Mouse (Mus musculus): ENCODE measurements around the gene Srrm4. TPM values are rescaled to one million over a fixed set of nuclear protein-coding genes. Genes with fewer than 3 reads are reported as not detected.

The Srrm4 gene
- polyA plus RNA-seq, 1 experiment from 2014 or later = 1.0 TPM

DNA sequence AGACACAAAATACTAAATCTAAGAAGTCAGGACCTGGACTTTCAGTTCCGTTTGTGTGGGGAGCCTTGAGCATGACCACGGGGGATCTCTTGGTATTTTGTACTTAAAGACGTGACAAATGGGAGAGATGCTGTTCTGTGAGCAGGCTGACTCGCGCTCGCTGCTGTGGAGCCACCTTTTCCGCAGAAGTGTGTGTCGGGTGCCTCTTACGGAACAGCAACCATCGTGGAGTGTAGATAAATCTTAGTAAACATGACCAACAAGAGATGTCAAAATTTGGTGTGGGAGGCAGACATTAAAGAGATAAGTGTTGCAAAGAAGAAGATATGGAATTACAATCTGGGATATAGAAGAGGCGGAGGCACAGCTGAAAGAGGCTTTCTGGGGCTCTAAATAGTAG, 69.3 kb downstream of the Srrm4 start:
- no peak overlapping the region for H3K9ac ChIP-seq (replicated peaks)
- no peak overlapping the region for H3K4me3 ChIP-seq (ENCODE audit: low read depth, low read length)
- H3K4me1 ChIP-seq (ENCODE audit: insufficient read depth) = no peaks in the 10 kb centered on the region
- H3K4me2 ChIP-seq (ENCODE audit: low read depth, low read length) = no peak overlapping the region
- no peaks in the 10 kb centered on the region for H3K36me3 ChIP-seq (replicated peaks; ENCODE audit: insufficient read depth, low read length)
- DNase-seq (no peak), ATAC-seq (no peak)
- no peaks in the 10 kb centered on the region for H3K9me3 ChIP-seq (ENCODE audit: low read length)
- TF ChIP-seq EP300 (IDR thresholded peaks at IDR 0.05; ENCODE audit: low read depth) (no peak), CTCF (IDR thresholded peaks at IDR 0.05; ENCODE audit: low read depth) (no peak)
- H3K27me3 ChIP-seq (ENCODE audit: insufficient read depth, low read length) = no peaks in the 10 kb centered on the region
- H3K27ac ChIP-seq (ENCODE audit: low read depth) = no peak overlapping the region
- WGBS (ENCODE audit: insufficient replicate concordance) = 72% methylated on average over 11 of the region's 11 CpGs

- ATAC-seq = no peak
- WGBS (ENCODE audit: insufficient replicate concordance) = 29% methylated on average over 4 of the region's 4 CpGs
These were observed 73.6 kb downstream of the Srrm4 start for GRCm38 (mm10) chr5:116518047-116518446.

GRCm38 (mm10) chr5:116512135-116512534, 79.5 kb downstream of the Srrm4 start:
- H3K9ac ChIP-seq (replicated peaks) = no peak overlapping the region
- no peaks in the 10 kb centered on the region for H3K27me3 ChIP-seq (ENCODE audit: insufficient read depth, low read length)
- no peak overlapping the region for H3K4me2 ChIP-seq (ENCODE audit: low read depth, low read length)
- ATAC-seq (no peak), DNase-seq (no peak)
- WGBS (ENCODE audit: insufficient replicate concordance) = 57% methylated on average over 4 of the region's 4 CpGs
- H3K4me3 ChIP-seq (ENCODE audit: low read depth, low read length) = no peak overlapping the region
- TF ChIP-seq CTCF (IDR thresholded peaks at IDR 0.05; ENCODE audit: low read depth) (no peak), EP300 (IDR thresholded peaks at IDR 0.05; ENCODE audit: low read depth) (no peak)
- H3K9me3 ChIP-seq (ENCODE audit: low read length) = no peaks in the 10 kb centered on the region
- H3K36me3 ChIP-seq (replicated peaks; ENCODE audit: insufficient read depth, low read length) = no peaks in the 10 kb centered on the region
- H3K27ac ChIP-seq (ENCODE audit: low read depth) = no peak overlapping the region
- no peaks in the 10 kb centered on the region for H3K4me1 ChIP-seq (ENCODE audit: insufficient read depth)

More at GRCm38 (mm10) chr5:116518047-116518446, 73.6 kb downstream of the Srrm4 start:
- Histone ChIP-seq H3K4me3 (ENCODE audit: low read depth, low read length) (no peak overlapping the region), H3K9ac (replicated peaks) (no peak overlapping the region), H3K4me2 (ENCODE audit: low read depth, low read length) (no peak overlapping the region), H3K27ac (ENCODE audit: low read depth) (no peak overlapping the region), H3K9me3 (ENCODE audit: low read length) (no peaks in the 10 kb centered on the region), H3K27me3 (ENCODE audit: insufficient read depth, low read length) (no peaks in the 10 kb centered on the region), H3K4me1 (ENCODE audit: insufficient read depth) (no peaks in the 10 kb centered on the region), H3K36me3 (replicated peaks; ENCODE audit: insufficient read depth, low read length) (no peaks in the 10 kb centered on the region)
- TF ChIP-seq CTCF (IDR thresholded peaks at IDR 0.05; ENCODE audit: low read depth) (no peak), EP300 (IDR thresholded peaks at IDR 0.05; ENCODE audit: low read depth) (no peak)
- no peak for DNase-seq

GRCm38 (mm10) chr5:116510229-116510628, 81.4 kb downstream of the Srrm4 start:
- Histone ChIP-seq H3K27ac (ENCODE audit: low read depth) (no peak overlapping the region), H3K36me3 (replicated peaks; ENCODE audit: insufficient read depth, low read length) (no peaks in the 10 kb centered on the region), H3K27me3 (ENCODE audit: insufficient read depth, low read length) (no peaks in the 10 kb centered on the region), H3K9me3 (ENCODE audit: low read length) (no peaks in the 10 kb centered on the region), H3K4me2 (ENCODE audit: low read depth, low read length) (no peak overlapping the region), H3K4me1 (ENCODE audit: insufficient read depth) (no peaks in the 10 kb centered on the region), H3K9ac (replicated peaks) (no peak overlapping the region), H3K4me3 (ENCODE audit: low read depth, low read length) (no peak overlapping the region)
- no peak for ATAC-seq
- DNase-seq = no peak
- 61% methylated on average over 5 of the region's 5 CpGs for WGBS (ENCODE audit: insufficient replicate concordance)
- TF ChIP-seq EP300 (IDR thresholded peaks at IDR 0.05; ENCODE audit: low read depth) (no peak), CTCF (IDR thresholded peaks at IDR 0.05; ENCODE audit: low read depth) (no peak)

- no peaks in the 10 kb centered on the region for H3K9me3 ChIP-seq (ENCODE audit: low read length)
- H3K36me3 ChIP-seq (replicated peaks; ENCODE audit: insufficient read depth, low read length) = no peaks in the 10 kb centered on the region
- H3K4me3 ChIP-seq (ENCODE audit: low read depth, low read length) = no peak overlapping the region
- no peak for TF ChIP-seq CTCF (IDR thresholded peaks at IDR 0.05; ENCODE audit: low read depth)
- no peak for TF ChIP-seq EP300 (IDR thresholded peaks at IDR 0.05; ENCODE audit: low read depth)
- ATAC-seq (no peak), DNase-seq (no peak)
- no peak overlapping the region for H3K4me2 ChIP-seq (ENCODE audit: low read depth, low read length)
- H3K27ac ChIP-seq (ENCODE audit: low read depth) = no peak overlapping the region
- WGBS (ENCODE audit: insufficient replicate concordance) = 71% methylated on average over 15 of the region's 15 CpGs
- no peaks in the 10 kb centered on the region for H3K4me1 ChIP-seq (ENCODE audit: insufficient read depth)
- no peak overlapping the region for H3K9ac ChIP-seq (replicated peaks)
- no peaks in the 10 kb centered on the region for H3K27me3 ChIP-seq (ENCODE audit: insufficient read depth, low read length)
These were observed 90.3 kb downstream of the Srrm4 start for GRCm38 (mm10) chr5:116501342-116501741.

DNA sequence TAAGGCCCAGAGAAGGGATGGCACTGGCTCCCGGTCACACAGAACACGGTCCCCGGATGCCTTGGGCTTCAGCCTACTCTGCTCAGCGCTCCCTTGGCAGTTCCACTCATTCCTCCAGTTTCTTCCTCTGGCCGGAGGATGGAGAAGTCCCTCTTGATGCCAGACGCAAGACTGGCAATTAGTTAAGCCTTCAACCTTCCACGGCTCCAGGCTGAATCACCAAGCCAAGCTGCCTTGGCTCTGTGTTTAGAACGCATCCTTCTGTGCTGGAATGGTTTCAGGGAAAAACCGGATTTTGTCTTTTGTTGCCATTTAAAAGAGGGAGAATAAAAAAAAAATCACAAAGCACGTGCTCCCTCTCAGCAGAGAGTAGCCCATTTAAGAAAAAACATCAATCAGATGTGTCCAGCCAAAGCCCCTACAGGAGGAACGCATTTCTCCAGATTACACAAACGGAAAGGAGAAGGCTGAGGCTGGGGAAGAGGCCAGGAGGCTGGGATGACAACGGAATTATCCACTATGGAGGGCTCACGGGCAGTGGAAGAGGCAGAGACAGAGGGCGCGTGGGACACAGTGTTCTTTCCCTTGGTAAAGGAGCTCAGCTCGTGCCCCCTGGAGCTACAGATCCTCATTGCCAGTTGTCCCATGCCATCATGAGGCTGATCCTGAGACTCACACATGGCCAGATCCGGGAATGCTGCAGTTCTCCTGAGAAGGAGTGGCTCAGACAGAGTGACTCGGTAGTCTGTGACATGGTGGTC, 92.6 kb downstream of the Srrm4 start:
- Histone ChIP-seq H3K4me3 (ENCODE audit: low read depth, low read length) (no peak overlapping the region), H3K27ac (ENCODE audit: low read depth) (no peak overlapping the region), H3K4me2 (ENCODE audit: low read depth, low read length) (no peak overlapping the region), H3K36me3 (replicated peaks; ENCODE audit: insufficient read depth, low read length) (no peaks in the 10 kb centered on the region), H3K4me1 (ENCODE audit: insufficient read depth) (no peaks in the 10 kb centered on the region), H3K9ac (replicated peaks) (no peak overlapping the region), H3K9me3 (ENCODE audit: low read length) (no peaks in the 10 kb centered on the region), H3K27me3 (ENCODE audit: insufficient read depth, low read length) (no peaks in the 10 kb centered on the region)
- no peak for TF ChIP-seq EP300 (IDR thresholded peaks at IDR 0.05; ENCODE audit: low read depth)
- TF ChIP-seq CTCF (IDR thresholded peaks at IDR 0.05; ENCODE audit: low read depth) = no peak
- WGBS (ENCODE audit: insufficient replicate concordance) = 75% methylated on average over 19 of the region's 19 CpGs
- DNase-seq (no peak), ATAC-seq (no peak)
